Mouse (Mus musculus) spleen, postnatal 14 days (tissue): ENCODE data around the gene Il10ra.

Experiments
- DNase-seq, 2 experiments: peaks; one replicate each; pipeline ENCODE4 v3.0.0; 2021 to 2022; ENCODE audit warnings: low spot score in 2 of 2

Gene Il10ra

DNA sequence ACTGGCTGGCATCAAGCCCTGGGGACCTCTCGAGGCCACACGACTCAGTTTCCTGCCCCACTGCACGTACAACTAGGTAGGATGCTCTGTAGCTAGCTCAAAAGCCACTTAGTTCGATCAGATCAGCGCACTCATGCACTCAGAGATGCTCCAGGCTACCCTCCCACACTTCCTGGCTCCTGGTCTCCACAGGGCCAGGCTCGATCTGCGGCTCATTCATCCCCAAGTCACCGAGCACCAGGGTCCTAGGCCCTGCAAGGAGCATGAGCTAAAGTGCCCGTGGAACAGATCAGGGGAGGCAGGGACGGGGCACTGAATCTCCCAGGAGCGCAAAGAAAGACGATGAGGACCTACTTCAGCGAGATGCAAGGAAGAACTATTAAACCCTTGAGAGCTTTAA, 9.9 kb downstream of the Il10ra start:
- peak in 1 of 2 experiments; percentile 5 for DNase-seq

DNA sequence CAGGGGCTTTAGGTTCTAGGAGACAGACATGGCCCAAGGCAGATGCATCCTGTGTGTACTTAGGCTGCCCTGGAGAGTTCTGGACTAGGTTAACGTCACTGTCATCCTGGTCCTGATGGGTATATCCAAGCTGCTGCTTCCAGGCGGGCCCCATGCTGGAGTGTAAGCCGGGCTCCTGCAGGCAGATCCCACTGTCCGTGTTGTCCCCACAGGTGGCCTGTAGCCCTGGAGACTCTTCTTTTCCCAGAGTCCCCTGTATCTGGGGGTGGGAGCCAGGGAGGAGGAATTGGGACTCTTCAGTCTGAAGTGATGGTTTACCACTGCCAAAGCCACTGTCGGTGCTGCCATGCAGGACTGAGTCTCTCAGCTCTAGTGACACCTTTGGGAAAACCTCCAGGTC, 13.0 kb downstream of the Il10ra start:
- DNase-seq: peak in 1 of 2 experiments; percentile 5

DNA sequence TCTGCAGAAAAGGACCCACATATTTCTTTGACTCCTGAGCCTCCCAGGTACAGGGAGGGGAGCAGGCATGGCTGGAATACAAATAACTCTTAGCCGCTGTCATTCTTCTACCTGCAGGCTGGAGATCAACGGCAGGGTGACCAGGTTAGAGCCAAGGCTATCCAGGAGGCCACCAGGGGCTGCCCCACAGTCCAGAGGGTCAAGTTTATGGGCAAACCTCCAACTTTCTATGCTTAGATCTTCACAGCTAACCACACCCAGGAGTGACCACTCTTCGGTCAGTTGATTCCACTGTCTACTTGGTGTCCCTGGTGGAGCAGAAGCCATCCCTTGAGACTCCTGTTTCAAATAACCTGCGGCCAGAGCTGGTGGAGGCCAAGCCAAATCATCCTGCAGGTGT, 13.5 kb downstream of the Il10ra start:
- peak in 1 of 2 experiments; percentile 5 for DNase-seq

DNA sequence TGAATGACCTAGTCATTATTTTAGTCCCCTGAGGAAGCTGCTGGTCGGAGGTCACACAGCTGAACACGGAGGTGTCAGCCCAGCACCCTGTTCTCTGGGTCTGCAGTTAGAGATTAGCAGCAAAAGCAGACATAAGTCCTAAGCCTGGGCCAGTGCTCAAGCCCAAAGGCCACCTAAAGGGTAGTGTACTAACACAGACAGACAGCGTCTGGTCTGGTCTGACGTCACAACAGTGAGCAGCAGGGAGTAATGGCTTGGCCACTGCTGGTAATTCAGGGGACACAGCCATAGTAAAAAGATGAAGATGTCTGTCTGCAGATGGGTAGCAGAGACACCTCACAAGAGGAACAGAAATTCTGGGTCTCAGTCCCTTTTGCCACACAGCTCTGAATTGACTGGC, 14.3 kb downstream of the Il10ra start:
- no peak for DNase-seq

DNA sequence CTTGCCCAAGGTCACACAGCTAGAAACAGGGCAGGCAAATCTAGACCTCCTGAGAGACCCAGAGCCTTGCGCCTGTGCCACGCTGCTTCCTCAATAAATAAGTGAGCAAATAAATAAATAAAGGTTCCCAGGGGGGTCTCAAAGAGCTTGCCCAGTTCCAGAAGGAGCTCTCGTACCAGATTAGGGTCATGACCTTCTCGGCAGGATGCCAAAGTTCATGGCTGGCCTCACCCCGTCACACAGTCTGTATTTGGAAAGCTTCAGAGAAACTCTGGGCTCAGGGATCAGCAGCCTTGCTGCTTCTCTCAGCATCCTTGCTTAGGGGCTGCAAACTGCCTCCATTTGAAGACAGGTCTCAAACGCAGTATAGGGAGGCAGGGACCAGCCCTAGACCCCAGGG, 14.9 kb downstream of the Il10ra start:
- peak in 1 of 2 experiments; percentile 4 for DNase-seq

DNA sequence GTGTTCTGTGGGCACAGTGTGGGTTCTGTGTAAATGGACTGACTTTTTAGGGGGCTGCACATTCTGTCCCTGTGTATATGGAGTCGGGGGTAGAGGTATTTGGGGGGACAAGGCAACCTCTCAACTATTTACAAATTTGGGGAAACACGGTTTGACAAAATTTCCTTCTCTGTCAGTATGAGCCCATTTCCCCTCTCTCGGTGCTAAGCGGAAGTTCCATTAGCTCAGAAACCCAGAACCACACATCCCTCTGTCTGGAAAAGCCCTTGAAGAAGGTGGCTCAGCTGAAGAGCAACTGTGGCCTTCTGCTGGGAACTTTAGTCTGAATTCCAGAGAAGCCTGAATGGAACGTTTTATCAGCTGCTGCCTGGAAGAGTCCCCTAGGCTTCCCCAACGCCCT, 16.6 kb downstream of the Il10ra start:
- no peak for DNase-seq

DNA sequence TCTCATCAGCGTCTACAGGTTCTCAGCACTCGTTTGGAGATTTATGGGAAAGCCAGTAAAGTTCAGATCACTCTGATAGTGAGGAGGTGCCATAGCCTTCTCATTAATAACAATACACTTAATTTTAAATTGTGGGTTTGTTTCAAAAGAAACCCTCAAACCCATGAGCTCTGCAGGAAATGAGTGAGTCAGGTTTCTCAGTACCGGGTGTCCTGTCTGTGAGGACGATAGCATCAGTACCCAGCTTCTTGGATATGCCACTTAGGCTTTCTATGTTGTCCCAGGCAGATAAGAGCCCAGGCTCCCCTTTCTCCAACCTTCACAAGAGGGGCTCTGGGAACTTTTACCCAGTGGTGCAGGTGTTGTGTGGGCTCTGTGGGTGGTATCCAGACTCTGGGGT, 17.0 kb downstream of the Il10ra start:
- no peak for DNase-seq

DNA sequence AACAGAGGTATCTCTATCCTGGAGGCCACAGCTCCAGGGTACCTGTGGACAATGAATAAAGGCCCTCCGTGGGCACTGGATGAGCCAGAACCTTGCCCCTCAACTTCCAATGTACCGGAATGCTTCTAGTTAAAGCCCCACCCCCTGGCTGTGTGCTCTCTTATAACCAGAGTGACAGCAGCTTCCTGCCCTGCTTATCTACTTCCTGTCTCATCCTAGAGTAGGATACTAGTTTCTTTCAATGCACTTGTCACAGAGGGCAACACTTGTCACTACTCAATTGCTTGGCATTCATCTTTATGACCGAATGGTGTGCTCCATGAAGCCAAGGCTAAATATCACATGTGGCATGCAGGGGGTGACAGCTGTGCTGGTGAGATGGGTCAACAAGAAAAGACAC, 17.7 kb downstream of the Il10ra start:
- DNase-seq: no peak

DNA sequence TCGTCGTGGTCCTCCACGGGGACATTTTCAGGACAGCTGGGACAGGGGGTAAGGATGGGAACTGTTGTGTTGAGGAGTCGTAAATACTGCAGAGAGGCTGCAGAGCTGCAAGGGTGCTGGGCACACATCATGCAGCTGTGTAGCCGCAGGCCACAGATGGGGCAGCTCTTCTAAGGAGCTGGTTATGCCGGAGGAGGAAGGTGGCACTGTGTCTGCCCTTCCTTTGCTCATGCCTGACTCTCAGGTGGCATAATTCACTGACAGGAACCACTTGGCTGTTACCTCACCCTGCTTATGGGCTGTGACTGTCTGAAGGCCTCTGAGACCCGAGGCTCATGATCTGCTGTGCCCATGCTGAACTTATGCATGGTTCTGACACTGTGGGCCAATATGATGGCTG, 18.6 kb downstream of the Il10ra start:
- no peak for DNase-seq

DNA sequence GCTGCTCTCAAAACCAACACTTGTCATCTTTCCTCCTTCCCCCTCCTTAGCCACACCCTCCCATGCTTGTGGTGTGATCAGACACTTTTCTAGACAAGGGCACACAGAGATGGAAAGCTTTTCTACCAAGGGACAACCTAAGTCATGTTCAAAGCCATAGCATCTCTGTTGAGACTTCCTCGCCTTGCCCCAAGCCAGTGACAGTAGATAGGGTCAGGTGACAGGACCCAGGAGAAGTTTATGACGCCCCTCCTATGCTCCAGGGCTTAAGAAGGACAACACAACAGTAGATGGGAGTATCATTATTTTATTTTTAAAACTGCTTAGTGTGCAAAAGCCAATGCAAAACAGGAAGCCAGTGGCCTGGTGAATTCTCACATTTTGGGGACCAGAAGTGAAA, 21.4 kb downstream of the Il10ra start:
- no peak for DNase-seq

DNA sequence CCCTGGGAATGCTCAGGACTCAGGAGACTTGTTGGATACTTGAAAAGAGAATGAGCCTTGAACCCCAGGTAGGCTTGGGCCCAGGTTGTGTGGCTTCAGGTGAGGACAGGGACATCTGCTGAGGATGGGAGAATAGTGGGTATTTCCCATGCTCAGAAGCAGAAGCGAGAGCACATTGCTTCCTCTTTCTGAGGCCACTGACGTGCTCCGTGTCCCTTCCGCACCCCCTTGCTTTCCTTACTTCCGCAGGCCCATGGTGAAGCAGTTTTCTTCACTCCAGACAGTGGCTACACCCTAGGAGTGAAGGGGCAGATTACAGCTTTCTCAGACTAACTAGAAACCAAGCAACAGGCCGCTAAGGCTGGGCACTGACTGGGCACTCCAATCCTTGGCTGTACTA, 22.9 kb downstream of the Il10ra start:
- peak; percentile 29 to 37 for DNase-seq

DNA sequence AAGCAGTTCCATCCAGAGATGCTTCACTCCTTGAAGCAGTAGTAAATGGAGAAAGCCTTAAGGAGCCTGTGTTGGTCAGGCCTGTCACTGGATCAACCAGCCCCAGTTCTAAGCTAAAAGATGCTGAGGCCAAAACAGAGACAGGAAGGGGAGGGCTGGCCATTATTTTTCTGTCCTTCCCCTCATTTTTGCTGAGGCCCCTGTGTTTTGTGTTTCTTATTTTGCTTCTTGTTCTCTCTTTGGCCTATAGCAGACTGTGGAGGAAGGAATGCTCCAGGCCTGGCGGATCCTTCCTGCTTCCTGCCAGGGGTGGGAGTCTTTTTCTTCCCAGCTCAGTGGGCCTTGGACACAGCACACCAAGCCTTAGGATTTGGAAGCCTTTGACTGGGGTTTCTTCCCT, 23.5 kb downstream of the Il10ra start:
- no peak for DNase-seq

DNA sequence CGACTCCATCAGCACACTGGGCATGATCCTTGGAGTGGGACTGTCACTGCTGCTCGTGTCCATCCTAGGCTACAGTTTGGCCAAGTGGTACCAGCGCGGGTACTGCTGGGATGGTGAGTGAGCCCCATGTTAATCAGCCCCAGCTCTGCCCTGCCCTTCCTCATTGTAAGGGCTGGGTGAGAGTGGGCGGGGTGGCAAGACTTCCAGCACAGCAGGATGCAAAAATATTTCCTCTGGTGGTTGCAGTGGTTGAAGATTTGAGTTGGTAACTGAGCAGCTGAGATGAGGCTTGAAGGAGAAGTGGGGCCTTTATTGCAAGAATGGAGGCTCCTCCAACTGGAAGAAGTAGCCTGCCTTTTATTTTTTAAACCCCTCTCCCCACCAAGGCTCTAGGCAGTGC, 27.6 kb downstream of the Il10ra start:
- DNase-seq: peak in 1 of 2 experiments; percentile 26

DNA sequence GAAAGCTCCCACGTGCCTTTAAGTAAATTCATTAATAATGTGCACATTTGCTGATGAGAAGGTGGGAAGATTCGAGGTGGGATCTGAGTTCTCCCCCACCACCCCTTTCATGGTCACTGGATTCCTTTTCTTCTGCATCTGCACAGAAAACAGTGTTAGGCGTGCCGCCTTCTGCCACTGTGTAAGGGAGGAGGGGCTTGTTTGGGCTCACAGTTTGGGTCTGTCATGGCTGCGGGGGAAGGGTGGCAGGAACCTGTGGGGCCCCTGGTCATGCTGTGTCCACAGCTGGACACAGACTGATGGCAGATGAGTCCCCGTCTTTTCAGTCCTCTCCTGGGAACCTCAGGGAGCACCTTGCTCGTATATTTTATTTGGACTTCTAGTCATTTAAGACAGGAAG, 32.2 kb downstream of the Il10ra start:
- DNase-seq: no peak

DNA sequence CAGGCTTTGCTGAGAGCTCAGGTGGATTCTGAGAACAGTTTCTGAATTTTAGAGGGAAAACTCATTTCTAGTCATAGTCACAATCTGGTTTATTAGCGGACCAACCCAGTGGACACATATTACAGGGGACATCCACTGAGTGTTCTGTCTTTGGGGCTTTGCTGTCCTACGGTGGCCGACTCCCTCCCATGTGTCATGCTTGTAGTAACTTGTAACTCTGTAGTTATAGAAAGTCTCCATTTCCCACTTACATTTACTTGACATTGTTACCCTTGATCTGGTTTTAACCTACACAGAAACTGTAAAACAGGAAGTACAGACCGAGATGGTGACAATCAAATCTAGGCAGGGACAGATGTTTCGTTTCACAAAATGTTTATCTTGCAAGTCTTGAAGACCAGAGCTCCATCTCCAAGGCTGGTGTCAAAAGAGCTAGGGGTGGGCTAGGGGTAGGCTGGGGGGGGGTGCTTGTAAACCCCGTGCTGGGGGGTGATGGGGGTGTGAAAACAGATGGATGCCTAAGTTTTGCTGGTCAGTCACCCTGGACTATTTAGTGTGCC, 33.2 kb downstream of the Il10ra start:
- DNase-seq: no peak

DNA sequence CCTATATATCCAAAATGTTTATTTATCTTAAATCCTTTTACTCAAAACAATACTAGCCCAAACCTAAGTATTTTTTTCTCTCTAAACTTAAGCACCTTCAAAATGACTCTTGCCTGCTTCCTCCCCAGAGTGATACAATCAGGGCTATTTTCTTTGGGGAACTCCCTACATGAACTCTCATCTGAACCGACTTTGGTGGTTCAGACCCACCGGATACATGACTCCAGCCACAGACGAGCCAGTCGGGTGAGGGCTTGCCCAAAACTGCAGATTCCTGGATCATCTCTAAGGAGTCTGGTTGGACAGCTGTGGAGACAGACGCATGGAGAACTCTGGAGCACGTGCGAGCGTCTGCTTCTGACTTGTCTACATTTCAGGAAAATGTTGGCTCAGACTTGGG, 39.6 kb downstream of the Il10ra start:
- DNase-seq: no peak

DNA sequence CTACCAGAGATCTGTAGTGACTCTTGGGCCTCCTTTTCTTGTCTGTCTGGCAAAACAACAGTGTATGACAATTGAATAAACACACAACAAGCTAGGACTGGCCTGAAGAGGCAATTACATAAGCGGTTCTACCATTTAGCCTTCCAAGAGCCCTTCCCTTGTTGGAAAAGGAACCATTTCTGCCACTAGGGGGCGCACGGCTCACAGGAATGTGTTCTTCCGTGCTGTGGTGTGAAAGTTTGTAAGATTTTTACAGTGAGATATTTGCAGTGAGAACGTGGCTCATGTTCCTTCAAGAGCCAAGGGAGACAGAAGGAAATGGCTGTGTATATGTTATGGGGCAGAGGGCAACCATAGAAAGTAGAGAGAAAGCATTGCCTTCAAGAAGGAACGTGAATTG, 47.4 kb downstream of the Il10ra start:
- DNase-seq: peak; percentile 74 to 89

DNA sequence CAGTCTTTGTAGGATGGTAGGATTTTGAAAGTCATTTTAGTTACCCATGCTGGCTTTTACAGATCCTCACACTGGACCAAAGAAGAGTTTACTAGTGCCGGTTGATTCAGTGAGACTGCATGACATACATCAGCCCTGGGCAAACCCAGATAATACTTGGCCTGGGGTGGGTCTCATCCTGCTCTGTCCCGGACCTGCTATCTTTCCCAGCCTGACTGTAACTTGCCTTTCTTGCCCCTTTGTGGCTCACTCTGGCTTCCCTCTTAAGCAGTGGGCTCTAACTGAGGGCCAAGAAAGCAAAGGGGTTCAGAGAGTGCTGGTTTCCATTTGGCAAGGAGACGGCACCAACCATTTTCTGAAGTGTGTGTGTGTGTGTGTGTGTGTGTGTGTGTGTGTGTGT, 49.3 kb downstream of the Il10ra start:
- DNase-seq: no peak

DNA sequence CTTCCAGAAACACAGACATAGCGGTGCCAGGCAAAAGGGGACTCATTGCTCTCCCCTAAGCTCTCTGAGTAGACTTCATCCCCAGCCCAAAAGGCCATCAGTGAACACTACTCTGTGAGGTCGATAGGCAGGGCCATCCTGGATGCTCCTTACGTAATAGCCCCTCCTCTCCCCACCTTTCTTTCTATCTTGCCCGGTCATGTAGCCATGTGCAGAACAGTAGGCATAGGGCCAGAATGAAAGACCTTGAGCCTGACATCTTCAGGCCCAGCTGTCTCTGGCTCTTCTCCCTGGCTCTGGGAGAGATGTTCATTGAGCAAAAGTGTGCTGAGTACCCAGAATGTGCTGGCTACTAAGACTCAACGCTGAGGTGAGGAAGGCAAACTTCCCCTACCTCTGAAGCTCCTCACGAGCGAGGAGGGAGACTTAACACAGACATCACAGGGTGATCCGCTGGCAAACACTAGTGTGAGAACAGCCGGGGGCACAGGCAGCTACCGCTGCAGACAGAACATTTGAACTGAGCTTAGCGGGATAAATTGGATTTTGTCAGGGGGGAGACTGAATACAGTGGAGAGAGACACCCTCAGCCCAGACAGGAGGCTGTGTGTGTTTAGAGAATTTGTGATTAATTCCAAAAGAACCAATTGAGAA, 53.3 kb downstream of the Il10ra start:
- no peak for DNase-seq

DNA sequence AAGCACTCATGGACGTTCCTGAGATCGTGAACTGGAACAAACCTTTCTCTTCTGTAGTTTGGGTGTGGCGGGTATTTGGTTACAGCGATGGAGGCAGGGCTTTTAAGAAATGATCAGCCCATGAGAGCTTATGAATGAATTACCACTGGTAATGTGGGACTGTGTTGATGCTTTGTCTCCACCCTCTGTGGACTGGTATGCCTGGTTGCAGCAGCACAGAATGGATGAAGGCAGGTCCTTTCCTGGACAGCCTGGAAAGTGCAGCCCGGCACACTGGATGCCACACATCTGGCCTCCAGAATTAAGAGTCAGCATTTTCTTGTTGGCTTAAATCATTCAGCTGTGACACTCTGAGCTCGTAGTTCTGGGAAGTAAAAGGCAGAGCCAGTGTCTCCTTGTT, 56.9 kb downstream of the Il10ra start:
- DNase-seq: no peak

DNA sequence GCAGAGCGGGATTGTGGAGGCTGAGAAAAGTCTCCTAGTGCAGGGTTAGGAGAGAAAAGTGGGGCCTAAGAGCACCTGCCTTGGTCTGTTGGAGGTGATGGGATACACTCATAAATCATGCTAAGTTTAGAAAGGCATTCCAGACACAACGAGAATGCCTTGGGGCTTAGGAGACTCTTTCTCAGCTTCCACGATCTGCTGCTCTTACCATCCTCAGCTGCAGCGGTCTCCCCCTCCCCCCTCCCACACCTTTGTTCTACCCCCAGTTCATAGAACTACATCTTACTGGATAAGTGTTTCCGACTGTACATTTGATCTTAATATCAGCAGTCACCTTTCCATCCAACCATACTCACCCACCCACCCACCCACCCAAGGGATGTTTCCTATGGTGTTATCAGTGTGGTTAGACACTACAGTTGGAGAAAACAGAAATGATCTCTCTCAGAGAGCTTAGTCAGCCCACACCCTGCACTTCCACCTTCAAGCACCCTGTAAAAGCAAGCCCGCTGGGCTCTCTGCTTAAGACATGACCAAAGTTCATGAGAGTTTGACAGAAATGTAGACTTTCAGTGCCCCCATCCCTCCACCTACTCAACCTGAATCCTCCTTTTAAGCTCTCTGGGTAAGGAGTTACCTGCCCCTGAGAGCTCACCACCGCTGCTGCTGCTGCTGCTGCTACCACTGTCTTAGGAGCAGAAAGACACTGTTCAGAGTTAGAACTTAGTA, 61.8 kb downstream of the Il10ra start:
- no peak for DNase-seq

DNA sequence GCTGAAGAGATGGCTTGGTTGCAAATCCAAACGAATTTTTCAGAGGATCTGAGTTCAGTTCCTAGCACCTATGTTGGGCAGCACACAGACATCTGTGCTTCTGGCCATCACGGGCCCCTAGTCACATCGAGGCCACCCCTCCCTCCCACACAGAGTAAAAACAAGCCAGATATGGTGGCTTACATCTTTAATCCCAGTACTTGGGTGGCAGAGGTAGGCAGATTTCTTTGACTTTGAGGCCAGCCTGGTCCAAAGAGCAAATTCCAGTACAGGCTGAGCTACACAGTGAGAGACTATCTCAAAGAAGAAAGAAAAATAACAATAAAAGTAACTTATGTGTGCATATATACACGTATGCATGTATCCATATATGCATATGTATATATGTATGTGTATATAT, 62.8 kb downstream of the Il10ra start:
- DNase-seq: no peak

DNA sequence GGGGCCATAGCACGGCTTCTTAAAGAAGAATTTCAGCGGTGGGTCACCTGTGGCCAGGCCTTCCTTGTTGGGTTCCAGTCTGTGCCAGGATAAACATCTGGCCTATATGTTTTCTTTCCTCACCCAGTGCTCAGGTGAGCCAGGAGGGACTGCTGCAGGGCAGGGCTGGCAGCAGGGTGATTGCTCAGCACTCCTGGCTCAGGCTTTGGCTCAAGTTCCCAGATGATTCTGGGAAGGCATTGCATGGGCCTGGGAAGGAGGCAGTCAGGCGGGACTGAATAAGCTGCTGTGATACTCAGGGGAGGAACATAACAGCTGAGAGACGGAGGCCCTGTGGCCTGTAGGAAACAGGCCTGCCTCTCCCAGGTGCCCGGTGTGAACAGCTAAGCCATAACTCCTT, 63.8 kb downstream of the Il10ra start:
- no peak for DNase-seq
